Mouse (Mus musculus) thymus, postnatal 25 days (tissue): ENCODE measurements at regions not wholly inside any gene's neighbourhood (a gene's known extent, or its start where the extent isn't known, plus 50 kb on each side); places are given as distances from the start of the nearest gene placed in this dataset.
A peak's percentile ranks its signal among the peaks of the same experiment; 100 is the strongest.

Experiments used
- DNase-seq: peaks from one replicate; pipeline ENCODE4 v3.0.0; 2022

- DNase-seq: peak; percentile 56
Observed at GRCm38 (mm10) chr11:57958233-57958632, 50.6 kb upstream of the Larp1 start.

DNA sequence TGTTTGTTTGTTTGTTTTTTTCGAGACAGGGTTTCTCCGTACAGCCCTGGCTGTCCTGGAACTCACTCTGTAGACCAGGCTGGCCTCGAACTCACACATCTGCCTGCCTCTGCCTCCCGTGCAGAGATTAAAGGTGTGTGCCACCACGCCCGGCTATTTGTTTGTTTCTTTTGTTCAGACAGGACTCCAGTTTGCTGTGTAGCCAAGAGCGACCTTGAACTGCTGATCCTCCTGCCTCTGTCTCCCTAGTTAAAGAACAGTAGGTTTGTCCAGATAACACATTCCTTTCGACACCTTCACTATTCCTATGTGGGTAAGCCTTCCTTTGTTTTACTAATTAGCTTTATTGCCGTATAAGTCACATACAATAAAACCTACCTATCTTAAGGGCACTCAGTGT, 52.0 kb upstream of the Larp1 start:
- no peak for DNase-seq

DNA sequence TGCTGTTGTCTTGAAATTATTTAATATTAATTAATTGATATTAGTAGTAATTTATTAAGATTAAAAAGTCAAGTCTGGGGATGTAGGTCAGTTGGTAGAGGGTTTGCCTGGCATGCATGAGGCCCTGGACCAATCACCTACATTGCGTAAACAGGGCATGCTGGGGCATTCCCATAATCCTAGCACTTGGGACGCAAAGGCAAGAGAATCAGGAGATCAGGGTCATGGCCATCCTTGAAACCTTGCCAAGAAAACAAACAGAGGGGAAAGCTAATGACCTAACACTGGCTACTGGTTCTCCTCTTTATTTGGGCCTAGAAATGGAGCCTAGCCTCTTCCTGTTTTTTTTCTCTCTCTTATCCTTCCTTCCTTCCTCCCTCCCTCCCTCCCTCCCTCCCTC, 52.8 kb upstream of the Larp1 start:
- no peak for DNase-seq

DNA sequence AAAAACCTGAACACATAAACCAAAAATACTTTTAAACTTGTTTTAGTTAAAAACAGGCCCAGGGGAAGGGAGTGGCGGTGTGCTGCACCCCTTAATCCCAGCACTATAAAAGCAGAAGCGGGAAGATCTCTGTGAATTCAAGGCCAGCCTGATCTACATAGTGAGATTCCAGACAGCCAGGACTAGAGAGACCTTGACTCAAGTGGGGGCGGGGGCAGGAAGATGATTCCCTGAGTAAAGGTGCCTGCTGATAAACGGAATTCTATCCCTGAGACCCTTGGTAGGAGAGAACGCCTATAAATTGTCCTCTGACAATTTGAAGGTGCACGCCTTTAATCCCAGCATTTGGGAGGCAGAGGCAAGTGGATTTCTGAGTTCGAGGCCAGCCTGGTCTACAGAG, 53.4 kb upstream of the Larp1 start:
- DNase-seq: no peak

- peak; percentile 23 for DNase-seq
Observed at GRCm38 (mm10) chr11:57954510-57955184, 54.2 kb upstream of the Larp1 start.

- no peak for DNase-seq
Observed at GRCm38 (mm10) chr11:57953694-57954093, 55.2 kb upstream of the Larp1 start.

DNA sequence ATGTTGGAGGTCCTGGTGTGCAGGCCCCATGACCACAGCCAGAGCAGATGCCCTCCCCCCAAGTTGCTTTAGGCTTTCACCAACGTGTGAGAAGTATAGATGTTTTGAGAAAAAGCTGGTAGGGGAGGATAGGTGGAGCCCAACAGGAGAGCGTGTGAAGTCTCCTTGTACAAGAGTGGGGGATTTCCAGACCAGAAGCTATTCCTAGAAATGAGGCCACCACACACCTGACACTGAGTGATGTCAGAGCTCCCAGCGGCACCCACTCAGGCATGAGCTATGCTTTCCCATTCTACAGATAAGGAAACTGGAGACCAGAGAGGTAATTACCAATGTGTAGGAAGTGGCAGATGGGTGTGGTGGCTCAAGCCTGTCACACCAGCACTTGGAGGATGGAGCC, 56.2 kb upstream of the Larp1 start:
- DNase-seq: no peak

DNA sequence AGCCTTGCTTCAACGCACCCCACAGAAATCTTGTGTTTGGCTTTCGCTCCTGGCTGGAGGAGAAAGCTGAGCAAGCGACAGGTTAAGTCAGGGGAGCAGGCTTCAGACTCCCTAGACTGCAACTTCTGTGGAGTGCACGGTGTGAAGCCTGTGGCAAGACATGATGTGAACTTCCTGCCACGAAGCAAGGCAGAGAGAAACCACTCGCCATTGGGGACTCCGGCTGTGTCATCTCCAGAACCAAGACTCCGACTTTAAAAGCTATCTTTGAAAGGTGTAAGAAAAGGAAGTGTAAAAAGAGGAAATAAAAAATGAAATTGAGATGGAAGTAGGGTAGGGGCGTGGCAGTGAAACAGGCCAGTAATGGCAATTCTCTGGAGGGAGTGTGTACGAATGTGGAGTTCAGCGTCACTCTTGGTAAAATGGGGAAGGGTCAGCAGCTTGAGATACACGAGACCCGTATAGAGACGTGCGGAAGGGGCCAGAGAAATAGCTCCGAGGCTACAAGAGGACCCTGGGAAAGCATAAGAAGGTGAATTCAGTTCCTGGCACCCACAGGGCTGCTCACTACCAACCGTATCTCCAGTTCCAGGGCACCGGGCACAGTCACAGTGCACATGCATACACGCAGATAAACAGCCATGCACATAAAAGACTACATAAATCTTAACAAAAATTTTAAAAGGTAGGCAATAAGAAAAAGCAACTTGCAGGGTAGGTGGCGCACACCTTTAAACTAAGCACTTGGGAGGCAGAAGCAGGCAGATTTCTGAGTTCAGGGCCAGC, 57.1 kb upstream of the Larp1 start:
- DNase-seq: peak; percentile 56

DNA sequence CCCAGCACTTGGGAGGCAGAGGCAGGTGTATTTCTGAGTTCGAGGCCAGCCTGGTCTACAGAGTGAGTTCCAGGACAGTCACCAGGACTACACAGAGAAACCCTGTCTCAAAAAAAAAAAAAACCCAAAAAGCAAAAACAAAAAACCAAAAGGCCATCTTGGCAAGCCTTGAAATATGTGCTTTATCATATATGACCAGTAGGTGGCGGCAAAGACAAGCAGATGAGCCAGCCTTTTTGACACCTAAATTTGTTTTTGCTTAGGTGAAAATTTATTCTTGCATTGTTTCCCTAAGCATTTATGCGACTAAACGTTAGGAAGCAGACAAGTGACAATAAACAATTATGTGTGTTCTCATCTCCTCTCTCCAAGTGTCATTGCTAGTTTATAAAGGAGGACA, 57.9 kb upstream of the Larp1 start:
- DNase-seq: peak; percentile 64

DNA sequence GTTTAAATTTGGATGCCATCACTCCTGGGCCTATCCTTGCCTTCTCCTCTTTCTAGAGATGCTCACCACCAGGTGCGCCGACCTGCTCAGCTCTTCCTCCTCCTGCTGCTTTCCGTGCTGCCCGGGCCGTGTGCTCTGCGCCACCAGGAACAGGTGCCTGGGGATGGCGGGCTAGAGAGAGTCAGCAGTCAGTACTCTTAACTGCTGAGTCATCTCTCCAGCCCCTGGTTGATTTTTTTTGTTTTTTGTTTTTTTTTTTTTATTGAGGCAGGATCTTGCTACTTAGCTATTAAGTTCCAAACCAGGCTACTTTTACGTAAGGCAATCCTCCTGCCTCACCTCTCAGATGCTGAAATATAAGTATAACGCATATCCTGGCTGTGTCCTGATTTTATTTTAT, 59.8 kb upstream of the Larp1 start:
- DNase-seq: no peak

DNA sequence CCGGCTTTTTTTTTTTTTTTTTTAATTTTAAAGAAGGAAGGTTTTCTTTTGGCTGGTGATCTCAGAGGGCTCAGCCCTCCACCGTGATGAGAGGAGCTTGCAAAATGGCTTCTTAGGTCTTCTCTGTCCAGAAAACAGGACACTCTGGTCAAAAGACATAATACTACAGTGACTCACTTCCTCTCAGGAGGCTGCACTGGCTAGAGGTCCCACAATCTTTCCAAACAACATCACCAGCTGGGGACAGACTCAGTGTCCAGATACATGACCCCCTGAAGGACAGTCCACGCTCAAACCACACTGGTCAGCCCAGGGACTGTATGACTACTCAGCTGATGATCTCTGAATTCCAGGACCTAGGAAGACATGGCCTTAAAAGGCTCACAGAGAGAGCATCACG, 61.5 kb upstream of the Larp1 start:
- DNase-seq: no peak

- DNase-seq: peak; percentile 90
Observed at GRCm38 (mm10) chr11:57934391-57934850, 74.4 kb upstream of the Larp1 start.

DNA sequence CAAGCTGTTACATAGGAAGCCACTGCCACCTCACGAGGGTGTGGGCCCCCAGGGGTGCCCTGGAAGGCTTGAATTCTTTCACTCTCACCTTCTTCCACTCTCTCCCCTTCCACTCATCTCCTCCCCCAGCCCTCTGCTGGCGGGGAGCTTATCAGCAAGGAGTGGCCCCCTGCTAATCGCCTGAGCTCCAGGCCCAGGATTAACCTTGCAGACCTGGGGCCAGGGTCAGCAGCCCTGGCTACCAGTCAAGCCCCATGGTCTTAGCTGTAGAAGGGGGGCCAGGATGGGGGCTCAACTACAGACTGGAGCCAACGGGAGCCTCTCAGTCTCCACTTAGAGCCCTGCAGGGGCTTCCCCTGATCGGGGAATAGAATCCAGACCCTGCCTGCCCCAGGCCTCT, 75.8 kb upstream of the Larp1 start:
- DNase-seq: no peak

- no peak for DNase-seq
Observed at GRCm38 (mm10) chr11:57929506-57929905, 79.4 kb upstream of the Larp1 start.

- DNase-seq: peak; percentile 7
Observed at GRCm38 (mm10) chr11:57920263-57920662, 87.6 kb upstream of the Hand1 start.

- no peak for DNase-seq
Observed at GRCm38 (mm10) chr11:57918447-57919059, 85.9 kb upstream of the Hand1 start.

DNA sequence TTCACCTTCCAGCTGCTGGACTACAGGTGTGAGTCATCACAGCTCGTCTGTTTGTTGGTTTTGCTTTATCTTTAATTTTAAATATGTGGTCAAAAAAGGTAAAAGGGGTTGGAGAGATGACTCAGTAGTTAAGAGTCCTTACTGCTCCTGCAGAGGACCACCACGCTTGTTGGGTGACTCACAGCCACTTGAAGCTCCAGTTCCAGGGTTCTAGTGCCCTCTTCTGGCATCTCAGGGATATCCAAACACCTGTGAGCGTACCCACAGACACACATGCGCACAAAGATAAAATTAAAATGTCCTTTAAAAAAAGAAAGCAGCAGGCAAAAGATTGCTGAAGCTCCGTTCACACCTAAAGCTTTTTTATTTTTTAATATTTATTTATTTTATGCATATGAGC, 85.4 kb upstream of the Hand1 start:
- no peak for DNase-seq

- no peak for DNase-seq
Observed at GRCm38 (mm10) chr11:57916016-57916415, 83.4 kb upstream of the Hand1 start.

DNA sequence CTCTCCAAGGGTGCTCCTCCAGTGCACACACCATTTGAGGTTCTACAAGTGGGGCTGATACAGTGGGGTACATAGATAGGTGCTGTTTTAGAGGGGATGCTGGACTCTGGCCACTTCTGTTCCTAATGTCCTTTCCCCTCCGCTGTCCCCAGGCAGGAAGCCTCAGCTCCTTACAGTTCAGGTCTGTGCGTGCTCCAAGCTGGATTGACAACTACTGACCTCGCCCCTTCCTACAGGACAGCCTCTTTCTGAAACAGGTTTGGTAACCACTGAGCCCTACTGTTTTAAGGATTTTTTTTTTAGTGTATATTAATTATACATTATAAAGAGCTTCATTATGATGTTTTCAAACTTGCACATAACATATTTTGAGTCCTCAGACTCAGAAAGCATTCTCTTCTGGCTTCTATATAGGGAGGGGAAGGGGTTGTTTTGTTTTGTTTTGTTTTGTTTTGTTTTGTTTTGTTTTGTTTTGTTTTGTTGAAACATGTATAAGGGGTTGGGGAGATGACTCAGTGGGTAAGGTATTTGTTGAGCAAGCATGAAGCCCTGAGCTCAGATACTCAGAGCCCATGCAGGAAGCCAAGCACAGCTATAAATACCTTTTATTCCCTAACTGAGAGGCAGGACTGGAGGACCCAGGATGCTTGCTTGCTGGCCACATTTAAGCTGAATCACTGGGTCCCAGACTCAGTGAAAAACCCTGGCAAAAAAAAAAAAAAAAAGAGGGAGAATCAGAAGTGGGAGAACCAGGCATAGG, 81.4 kb upstream of the Hand1 start:
- no peak for DNase-seq

DNA sequence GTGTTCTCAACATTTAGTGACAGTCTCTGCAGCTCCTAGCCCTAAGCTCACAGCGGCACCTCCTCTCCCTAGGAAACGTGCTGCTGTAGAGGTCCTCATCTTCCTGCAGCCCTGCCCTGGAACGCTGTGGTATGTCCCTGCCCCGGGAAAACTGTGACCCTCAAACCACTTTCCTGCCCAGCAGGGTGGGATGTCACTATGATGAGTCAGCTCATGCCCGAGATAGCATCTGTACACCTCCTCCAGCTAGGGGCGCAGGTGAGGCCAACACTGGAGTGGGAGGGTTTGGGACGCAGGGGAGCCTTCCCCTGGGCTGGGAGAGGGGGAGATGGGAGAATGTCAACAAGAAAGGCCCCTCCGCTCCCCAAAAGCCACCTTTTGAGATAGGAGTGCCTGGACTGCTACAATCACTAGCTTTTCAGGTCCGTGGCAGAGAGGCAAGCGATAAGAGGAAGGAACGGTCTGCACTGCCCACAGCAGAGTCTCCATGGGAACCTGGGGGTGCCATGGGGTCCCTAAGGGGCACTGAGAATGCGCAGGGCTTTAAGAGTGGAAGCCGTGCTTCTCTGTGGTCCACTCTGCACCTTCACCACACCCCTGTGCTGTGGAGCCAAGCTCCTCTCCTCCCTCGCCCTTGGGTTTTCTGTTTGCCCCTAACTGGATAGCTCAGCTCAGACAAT, 80.5 kb upstream of the Hand1 start:
- DNase-seq: no peak

GRCm38 (mm10) chr11:57911698-57912283, 79.2 kb upstream of the Hand1 start:
- DNase-seq: peak; percentile 9

GRCm38 (mm10) chr11:57904216-57904615, 71.6 kb upstream of the Hand1 start:
- no peak for DNase-seq
